Mouse (Mus musculus): Measurements from ENCODE around the gene 9430097D07Rik.

Gene 9430097D07Rik

DNA sequence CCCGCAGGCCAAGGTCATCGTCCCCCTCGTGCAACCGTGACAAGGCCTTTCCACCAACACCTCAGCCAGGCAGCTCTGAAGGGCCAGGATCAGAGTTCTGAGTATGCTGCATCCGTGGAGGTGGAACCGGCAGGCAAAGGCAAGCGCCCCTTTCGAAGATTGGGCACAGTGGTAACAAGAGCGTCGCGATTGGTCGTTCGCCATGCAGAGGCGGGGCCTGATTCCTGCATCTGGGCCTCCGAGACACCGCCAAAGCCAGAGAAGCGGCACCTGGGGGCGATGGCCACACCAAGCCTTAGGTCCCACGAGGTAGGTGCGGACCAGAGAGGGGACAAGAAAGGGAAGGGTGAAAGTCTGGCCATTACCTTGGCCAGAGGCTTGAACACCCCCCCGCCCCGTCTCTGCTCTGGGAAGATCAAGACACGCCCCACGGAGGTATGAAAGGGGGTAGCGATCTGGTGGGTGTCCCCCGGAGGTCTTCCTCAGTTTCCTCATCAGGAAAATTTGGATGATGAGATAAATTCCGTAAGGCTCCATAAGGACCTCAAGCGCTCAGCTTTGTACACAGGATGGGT, at the start of gene 9430097D07Rik:
TSS of gene 9430097D07Rik (minus strand) at position 99 of the 575 bp plus-strand sequence.
- H3K36me3 ChIP-seq (ENCODE audit: control insufficient read depth, insufficient read depth, low read length, poor library complexity, severe bottlenecking) = no peaks in the 10 kb centered on the region; the same call in 1 of the 2 replicates
- H3K27me3 ChIP-seq (ENCODE audit: control insufficient read depth, insufficient read depth, low read length, poor library complexity, severe bottlenecking) = no peaks in the 10 kb centered on the region
- peak; percentile 53 for DNase-seq (ENCODE audit: low read depth, low spot score)

DNA sequence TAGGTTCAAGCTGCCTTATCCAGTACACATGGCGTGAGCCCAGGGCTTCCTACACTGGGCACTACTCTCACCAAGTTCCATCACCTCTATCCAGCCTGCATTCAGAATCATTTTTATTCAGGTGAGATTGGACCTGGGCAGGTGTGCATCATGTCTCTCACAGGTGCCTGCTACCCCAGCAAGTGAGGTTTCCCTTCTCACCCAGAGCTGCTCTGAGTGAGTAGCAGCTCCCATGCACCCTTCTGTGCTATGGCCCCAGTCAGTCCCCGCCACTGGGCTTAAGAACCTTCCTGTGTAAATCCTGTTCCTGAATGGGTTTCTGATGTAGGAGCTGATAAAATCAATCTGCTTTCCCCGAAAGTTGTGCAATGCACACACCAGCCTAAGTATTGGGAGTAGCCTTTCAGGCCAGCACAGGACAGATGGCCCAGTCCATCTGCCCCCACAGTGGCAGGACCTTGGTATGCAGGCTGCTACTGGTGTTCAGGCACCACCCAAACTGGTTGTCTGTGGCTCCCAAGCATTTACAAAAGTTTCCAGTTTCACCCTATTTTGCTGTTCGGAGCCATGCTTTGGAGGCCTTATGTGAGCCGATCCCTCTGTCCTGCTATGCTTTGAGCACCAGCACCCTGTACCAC, 48.7 kb upstream of the 9430097D07Rik start:
- Histone ChIP-seq H3K36me3 (ENCODE audit: control insufficient read depth, insufficient read depth, low read length, poor library complexity, severe bottlenecking) (no peaks in the 10 kb centered on the region), H3K27me3 (ENCODE audit: control insufficient read depth, insufficient read depth, low read length, poor library complexity, severe bottlenecking) (no peaks in the 10 kb centered on the region)
- no peak for DNase-seq (ENCODE audit: low read depth, low spot score)

DNA sequence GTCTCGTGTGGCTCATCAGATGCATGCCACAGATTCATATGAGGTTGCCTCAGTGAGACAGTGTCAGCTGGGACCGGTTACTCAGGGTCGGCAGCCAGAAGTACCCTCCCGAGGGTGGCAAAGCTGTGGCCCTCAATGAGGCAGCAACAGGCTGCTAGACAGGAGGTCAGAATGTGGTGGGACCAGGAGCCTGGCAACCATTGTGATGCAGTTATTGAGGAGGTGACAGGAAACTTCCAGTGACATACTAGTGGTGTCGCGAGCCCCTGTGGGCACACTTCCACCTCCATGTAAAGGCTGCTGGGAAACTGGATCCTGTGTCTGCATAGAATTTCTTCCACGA, 46.0 kb upstream of the 9430097D07Rik start, which contains the start of gene Ak1:
TSS of gene Ak1 (plus strand) at position 242 of the 343 bp plus-strand sequence.
- no peaks in the 10 kb centered on the region for H3K36me3 ChIP-seq (ENCODE audit: control insufficient read depth, insufficient read depth, low read length, poor library complexity, severe bottlenecking)
- no peaks in the 10 kb centered on the region for H3K27me3 ChIP-seq (ENCODE audit: control insufficient read depth, insufficient read depth, low read length, poor library complexity, severe bottlenecking)
- no peak for DNase-seq (ENCODE audit: low read depth, low spot score)

DNA sequence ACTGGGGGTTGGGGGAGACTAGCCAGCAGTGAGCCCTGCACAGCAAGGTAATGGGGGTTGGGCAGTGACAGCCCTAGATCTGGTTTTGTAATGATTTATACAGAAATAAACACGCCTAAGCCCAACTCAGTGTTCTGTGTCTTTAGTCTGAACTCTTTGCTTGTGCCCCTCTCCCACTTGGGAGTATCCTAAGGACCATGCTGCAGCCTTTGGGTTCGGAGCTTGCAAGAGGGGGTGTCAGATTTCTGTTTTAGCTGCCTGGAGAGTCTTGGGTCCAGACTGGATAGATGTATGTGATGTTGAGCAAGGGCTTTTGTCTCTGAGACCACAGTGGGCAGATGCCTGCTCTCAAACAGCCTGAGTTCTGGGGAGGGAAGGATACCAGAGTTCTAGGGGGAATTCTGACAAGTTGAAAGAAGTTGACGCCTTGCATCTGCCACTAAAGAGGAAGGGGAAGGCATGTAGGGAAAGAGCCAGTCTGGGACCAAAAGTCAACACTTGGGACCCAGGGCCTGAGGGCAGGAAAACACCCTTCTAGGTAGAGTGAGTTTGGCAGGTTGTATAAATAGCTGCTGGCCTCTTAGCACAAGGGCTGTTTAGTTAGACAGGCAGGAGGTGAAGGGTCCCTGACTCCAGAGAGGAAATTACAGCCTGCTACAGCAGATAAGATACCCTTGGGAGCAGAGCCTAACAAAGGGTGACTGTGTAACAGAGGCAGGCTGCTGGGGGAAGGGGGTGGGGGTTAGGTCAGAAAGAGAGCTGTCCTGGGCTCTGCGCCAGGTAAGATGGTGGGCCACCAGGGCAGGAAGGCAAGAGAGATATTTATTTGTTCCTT, 45.4 kb upstream of the 9430097D07Rik start:
- Histone ChIP-seq H3K36me3 (ENCODE audit: control insufficient read depth, insufficient read depth, low read length, poor library complexity, severe bottlenecking) (no peaks in the 10 kb centered on the region), H3K27me3 (ENCODE audit: control insufficient read depth, insufficient read depth, low read length, poor library complexity, severe bottlenecking) (no peaks in the 10 kb centered on the region)
- no peak for DNase-seq (ENCODE audit: low read depth, low spot score)

- Histone ChIP-seq H3K36me3 (ENCODE audit: control insufficient read depth, insufficient read depth, low read length, poor library complexity, severe bottlenecking) (no peaks in the 10 kb centered on the region), H3K27me3 (ENCODE audit: control insufficient read depth, insufficient read depth, low read length, poor library complexity, severe bottlenecking) (no peaks in the 10 kb centered on the region)
- DNase-seq (ENCODE audit: low read depth, low spot score) = no peak
Measured at GRCm38 (mm10) chr2:32618051-32618450, 42.6 kb upstream of the 9430097D07Rik start.

DNA sequence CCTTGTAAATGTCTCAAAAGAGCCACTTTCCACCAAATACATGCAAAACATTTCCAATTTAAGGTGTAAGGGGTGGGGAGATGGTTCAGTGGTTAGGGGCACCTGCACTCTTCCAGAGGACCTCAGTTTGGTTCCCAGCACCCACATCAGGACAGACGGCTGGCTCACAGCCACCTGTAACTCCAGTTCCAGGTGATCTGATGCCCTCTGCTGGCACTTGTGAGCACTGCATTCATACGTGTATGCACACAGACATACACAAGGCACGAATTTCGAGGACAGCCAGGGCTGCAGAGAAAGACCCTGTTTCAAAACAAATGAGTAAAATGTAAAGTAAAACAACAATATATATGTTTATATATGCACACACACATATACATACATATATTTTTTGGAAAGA, 42.1 kb upstream of the 9430097D07Rik start:
- DNase-seq (ENCODE audit: low read depth, low spot score) = peak; percentile 35
- Histone ChIP-seq H3K36me3 (ENCODE audit: control insufficient read depth, insufficient read depth, low read length, poor library complexity, severe bottlenecking) (no peaks in the 10 kb centered on the region), H3K27me3 (ENCODE audit: control insufficient read depth, insufficient read depth, low read length, poor library complexity, severe bottlenecking) (no peaks in the 10 kb centered on the region)

DNA sequence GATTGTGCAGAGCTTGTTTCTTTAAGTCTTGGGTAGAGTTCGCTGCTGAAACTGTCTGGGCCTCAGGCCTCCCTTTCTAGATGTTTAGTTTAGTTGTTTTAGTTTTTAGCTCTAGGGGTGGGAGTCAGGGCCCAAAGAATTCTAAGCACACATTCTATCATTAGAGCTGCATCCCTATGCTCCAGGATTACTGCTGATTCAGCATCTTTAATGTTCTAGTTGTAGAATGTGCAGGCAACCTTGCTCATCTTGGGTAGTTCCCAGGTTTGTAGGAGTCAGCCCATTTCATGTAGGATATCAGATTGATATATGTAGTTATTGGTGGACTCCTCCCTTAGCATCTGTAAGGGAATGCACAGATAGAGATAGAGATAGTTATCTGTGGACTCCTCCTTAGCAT, 41.6 kb upstream of the 9430097D07Rik start:
- no peaks in the 10 kb centered on the region for H3K36me3 ChIP-seq (ENCODE audit: control insufficient read depth, insufficient read depth, low read length, poor library complexity, severe bottlenecking)
- no peak for DNase-seq (ENCODE audit: low read depth, low spot score)

GRCm38 (mm10) chr2:32612274-32612673, 36.8 kb upstream of the 9430097D07Rik start:
- no peak for DNase-seq (ENCODE audit: low read depth, low spot score)
- Histone ChIP-seq H3K27me3 (ENCODE audit: control insufficient read depth, insufficient read depth, low read length, poor library complexity, severe bottlenecking) (no peaks in the 10 kb centered on the region), H3K36me3 (ENCODE audit: control insufficient read depth, insufficient read depth, low read length, poor library complexity, severe bottlenecking) (no peaks in the 10 kb centered on the region)

More for the DNA sequence above, 41.6 kb upstream of the 9430097D07Rik start:
- no peaks in the 10 kb centered on the region for H3K27me3 ChIP-seq (ENCODE audit: control insufficient read depth, insufficient read depth, low read length, poor library complexity, severe bottlenecking)

DNA sequence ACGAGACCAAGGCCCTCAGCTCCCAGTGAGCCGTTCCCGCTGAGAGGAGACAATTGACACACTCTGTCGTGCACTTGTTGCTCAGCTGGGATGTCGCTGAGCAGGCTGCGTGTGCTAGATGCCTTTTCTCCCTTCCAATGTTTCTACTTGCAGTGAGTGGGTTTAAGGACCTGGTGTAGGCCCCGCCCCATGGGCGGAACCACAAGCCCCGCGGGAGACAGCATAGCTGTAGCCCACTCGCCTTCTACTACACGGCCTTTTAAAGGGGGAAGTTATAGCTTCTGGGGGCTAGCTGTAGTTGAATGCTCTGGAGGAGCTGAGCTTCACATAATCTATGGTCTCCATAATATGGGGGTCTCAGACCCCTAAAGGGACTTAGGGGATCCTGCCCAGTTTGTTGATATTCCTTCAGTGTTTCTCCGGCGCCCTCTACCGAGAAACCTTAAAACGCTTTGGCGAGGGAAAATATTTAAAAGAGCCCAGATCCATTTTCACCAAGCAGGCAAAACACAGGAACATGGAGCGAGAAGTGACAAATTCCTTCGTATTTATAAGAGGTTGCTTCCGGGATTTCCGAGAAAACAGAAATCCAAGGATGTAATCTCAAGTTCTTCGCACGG, 35.2 kb upstream of the 9430097D07Rik start:
- no peaks in the 10 kb centered on the region for H3K36me3 ChIP-seq (ENCODE audit: control insufficient read depth, insufficient read depth, low read length, poor library complexity, severe bottlenecking)
- DNase-seq (ENCODE audit: low read depth, low spot score) = peak; percentile 42

DNA sequence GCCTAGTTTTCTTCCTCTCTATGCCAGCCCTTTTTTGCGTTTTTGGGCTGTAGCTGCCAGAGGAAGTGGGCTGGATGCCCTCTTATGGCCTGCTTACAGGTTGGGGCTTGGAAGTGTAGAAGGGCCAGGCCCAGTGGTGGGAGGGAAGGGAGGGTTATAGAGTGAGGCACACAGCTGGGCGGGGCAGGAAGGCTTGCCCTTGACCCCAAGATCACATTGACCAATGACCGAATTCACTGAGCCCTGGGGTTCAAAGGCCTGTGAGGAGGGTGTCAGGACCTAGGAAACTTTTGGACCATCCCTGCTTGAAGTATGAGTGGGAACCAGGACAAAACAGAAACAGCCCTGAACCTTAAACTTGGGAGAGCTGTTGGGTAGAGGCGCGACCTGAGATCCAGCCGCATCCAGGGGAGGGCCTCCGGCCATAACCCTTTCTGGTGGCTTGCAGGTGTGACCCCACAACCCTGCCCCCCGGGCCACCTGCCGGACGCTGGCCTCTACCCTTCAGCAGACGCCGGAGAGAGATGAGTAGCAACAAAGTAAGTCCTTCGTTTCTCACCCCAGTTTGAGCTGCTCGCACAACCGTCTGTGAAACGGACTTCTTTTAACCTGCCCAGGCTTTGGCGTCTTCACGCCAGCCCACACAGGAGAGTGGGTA, 33.4 kb upstream of the 9430097D07Rik start:
- no peaks in the 10 kb centered on the region for H3K36me3 ChIP-seq (ENCODE audit: control insufficient read depth, insufficient read depth, low read length, poor library complexity, severe bottlenecking)
- no peaks in the 10 kb centered on the region for H3K27me3 ChIP-seq (ENCODE audit: control insufficient read depth, insufficient read depth, low read length, poor library complexity, severe bottlenecking)
- DNase-seq (ENCODE audit: low read depth, low spot score) = no peak

More for the DNA sequence above, 35.2 kb upstream of the 9430097D07Rik start:
- no peaks in the 10 kb centered on the region for H3K27me3 ChIP-seq (ENCODE audit: control insufficient read depth, insufficient read depth, low read length, poor library complexity, severe bottlenecking)

DNA sequence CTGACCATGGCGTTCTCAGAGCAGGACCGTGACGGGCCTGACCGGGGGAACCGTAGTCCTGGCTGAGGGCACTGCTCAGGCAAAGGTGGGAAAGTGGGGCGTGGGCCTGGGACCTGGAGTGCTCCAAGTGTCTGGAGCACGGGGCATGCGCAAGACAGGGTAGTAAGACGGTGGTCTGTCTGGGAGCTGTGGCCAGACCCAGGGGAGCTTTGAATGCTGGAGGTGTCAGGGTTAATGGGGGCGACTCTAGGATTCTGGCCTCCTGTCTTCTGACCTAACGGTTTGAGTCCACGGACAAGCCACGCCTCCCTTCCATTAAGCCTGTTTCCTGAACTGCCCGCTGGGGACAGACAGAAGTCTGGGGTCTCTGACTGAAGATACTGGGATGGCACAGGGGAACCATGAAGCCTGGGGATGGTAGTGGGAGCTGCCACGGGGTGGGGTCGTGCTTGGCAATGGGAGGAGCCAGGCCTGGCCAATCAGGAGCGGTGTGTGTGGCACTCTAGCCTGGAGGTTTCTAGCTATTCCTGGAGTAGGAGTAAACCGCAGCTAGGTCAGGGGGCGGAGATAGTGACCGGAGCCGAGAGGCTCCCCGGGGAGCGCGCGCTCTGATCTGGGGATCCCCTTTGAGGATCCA, 32.8 kb upstream of the 9430097D07Rik start:
- peak; percentile 73 for DNase-seq (ENCODE audit: low read depth, low spot score)
- Histone ChIP-seq H3K27me3 (ENCODE audit: control insufficient read depth, insufficient read depth, low read length, poor library complexity, severe bottlenecking) (no peaks in the 10 kb centered on the region), H3K36me3 (ENCODE audit: control insufficient read depth, insufficient read depth, low read length, poor library complexity, severe bottlenecking) (no peaks in the 10 kb centered on the region)

DNA sequence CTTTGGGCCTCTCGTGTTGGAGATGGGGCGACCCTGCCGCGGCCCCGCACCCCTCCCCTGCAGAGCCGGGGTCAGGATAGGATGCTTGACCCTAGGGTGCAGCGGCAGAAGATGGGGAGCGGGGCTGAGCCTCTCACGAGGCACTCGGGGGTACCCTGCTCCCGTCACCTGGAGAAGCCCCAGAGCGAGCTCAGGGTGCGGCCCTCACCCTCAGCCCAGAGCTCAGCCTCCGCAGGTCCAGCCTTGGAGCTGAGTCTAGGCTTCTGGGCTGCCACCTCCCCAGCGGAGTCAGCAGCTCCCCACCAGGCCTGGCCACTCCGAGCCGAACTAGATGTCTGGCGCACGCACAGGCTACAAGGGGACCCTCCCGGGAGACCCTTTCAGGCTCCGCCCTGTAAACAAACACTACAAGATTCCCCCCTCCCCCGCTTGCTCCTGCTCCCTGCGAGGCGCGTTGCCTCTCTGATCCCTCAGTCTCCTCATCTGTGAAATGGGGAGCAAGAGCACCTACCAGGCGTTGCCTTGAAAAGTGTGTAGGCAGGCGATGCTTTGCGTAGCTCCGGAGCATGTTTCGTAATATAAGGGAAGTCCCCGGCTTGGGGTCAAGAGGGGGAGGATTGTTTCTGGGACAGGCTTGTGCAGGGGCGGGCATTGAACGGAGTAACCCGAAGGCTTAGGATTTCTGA, 31.9 kb upstream of the 9430097D07Rik start:
- DNase-seq (ENCODE audit: low read depth, low spot score) = peak; percentile 64
- Histone ChIP-seq H3K27me3 (ENCODE audit: control insufficient read depth, insufficient read depth, low read length, poor library complexity, severe bottlenecking) (no peaks in the 10 kb centered on the region), H3K36me3 (ENCODE audit: control insufficient read depth, insufficient read depth, low read length, poor library complexity, severe bottlenecking) (no peaks in the 10 kb centered on the region)

DNA sequence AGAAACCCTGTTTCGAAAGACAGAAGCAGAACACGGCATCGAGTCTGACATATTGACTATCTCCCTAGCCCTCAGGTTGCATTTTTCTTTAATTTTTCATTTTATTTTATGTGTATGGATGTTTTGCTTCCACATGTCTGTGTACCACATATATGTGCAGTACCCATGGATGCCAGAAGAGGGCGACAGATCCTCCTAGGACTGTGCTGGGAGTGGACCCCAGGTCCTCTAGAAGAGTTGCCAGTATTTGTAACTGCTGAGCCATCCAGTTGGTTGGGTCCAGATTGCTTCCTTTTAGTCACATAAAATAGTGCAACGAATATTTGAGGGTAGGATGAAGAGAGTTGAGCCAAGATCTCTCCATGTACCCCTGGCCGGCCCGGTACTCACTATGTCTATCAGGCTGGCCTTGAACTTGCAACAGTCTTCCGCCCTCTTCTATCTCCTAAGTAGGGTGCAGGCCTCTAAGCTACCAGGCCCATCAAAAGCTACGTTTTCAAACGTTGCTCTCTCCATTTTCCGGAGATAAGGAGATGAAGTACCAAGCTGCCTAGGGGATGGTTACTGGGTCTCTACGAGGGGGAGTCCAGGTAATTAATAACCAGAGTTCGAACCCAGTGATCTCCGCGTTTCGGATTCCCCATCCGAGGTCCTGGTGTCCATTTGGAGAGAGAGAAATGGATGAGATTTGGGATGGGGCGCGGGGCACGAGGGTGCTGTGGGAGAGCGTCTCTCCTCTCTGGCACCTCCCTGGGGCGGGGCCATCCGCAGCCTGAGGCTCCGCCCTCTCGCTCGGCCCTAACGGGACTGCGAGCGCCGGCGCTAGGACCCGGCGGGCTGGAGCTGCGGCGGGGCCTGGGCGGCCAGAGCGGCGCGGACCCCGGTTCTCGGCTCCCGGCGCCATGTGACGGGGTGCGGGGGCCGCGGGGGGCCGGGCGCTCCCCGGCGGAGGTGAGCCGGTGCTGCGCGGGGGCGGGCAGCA, 31.0 kb upstream of the 9430097D07Rik start:
- Histone ChIP-seq H3K36me3 (ENCODE audit: control insufficient read depth, insufficient read depth, low read length, poor library complexity, severe bottlenecking) (no peaks in the 10 kb centered on the region), H3K27me3 (ENCODE audit: control insufficient read depth, insufficient read depth, low read length, poor library complexity, severe bottlenecking) (no peaks in the 10 kb centered on the region)
- peak; percentile 77 for DNase-seq (ENCODE audit: low read depth, low spot score)

Data from splenic B cell, adult 2 months (primary cell).